Mouse (Mus musculus) forebrain, embryonic 12.5 days (tissue): Measurements from ENCODE around the gene Zpr1. TPM values are rescaled to one million over a fixed set of nuclear protein-coding genes. Genes with fewer than 3 reads are reported as not detected.

ENCODE experiments used
- ATAC-seq: fragments of 200-750 bp; cut with Nextera tagmentation; 2 replicates; pipeline ENCODE4 v1.8.0; 2017; ENCODE audit warnings: moderate TSS enrichment; ENCODE audit not compliant: low FRiP score
- H3K27ac ChIP-seq: fragments of 300-500 bp; sonication (generic); 2 replicates; pipeline ENCODE4 v1.5.1; 2016; ENCODE audit warnings: mild to moderate bottlenecking
- H3K27me3 ChIP-seq: fragments of 300-500 bp; sonication (generic); 2 replicates; pipeline ENCODE4 v1.6.1; 2016; ENCODE audit warnings: mild to moderate bottlenecking
- H3K36me3 ChIP-seq: fragments of 300-500 bp; sonication (generic); replicated peaks from 2 replicates; pipeline ENCODE4 v1.6.1; 2016; ENCODE audit warnings: mild to moderate bottlenecking
- H3K4me1 ChIP-seq: fragments of 300-500 bp; sonication (generic); 2 replicates; pipeline ENCODE4 v1.6.1; 2016
- H3K4me2 ChIP-seq: fragments of 300-500 bp; sonication (generic); 2 replicates; pipeline ENCODE4 v1.6.1; 2016; ENCODE audit warnings: mild to moderate bottlenecking, moderate library complexity
- H3K4me3 ChIP-seq: fragments of 300-500 bp; sonication (generic); replicated peaks from 2 replicates; pipeline ENCODE4 v1.5.1; 2016; ENCODE audit warnings: mild to moderate bottlenecking
- H3K9ac ChIP-seq: fragments of 300-500 bp; sonication (generic); 2 replicates; pipeline ENCODE4 v1.6.1; 2016; ENCODE audit warnings: mild to moderate bottlenecking
- H3K9me3 ChIP-seq: fragments of 300-500 bp; sonication (generic); 2 replicates; pipeline ENCODE4 v1.6.1; 2016
- WGBS: fragments of 180-500 bp; shearing (Covaris S2); methylation state at CpG from one replicate; pipeline ENCODE4 v1.1.7; 2016; 5-methylcytosine and 5-hydroxymethylcytosine counted together
- polyA plus RNA-seq: library from polyadenylated mRNA; unstranded; fragments of >200 nt; fragmentation: Nextera tagmentation; extraction: Ambion mirVana; gene quantifications from 2 replicates; pipeline ENCODE4 v1.2.1, GENCODE M21; 2016

The Zpr1 gene
- polyA plus RNA-seq, 1 experiment from 2014 or later, result 66.2 TPM

DNA sequence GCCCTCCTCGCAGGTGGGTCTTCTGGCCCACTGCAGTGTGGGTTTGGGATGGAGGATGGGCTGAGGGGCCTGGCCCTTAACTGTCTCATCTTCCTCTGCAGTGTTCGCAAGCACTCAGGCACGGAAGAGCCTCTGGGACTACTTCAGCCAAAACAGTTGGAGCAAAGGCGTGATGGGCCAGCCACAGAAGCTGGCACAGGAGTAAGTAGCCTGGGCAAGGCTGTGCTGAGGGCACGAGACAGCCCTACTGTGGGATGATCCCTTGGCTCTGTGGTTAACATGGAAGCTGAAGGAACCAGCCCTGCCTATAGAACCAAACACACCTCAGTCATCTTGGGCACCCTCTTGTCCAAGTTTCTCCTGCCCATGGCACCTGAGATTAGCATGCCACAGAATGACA is 3.7 kb upstream of the Zpr1 start:
- Histone ChIP-seq H3K4me3 (no peak overlapping the region), H3K4me2 (no peak overlapping the region), H3K36me3 (no peaks in the 10 kb centered on the region), H3K27ac (no peak overlapping the region), H3K9me3 (no peaks in the 10 kb centered on the region), H3K4me1 (peaks cover 10% of the 10 kb centered on the region), H3K9ac (no peak overlapping the region), H3K27me3 (peaks cover 26% of the 10 kb centered on the region)
- no peak for ATAC-seq
- 87% methylated on average over 5 of the region's 5 CpGs for WGBS

DNA sequence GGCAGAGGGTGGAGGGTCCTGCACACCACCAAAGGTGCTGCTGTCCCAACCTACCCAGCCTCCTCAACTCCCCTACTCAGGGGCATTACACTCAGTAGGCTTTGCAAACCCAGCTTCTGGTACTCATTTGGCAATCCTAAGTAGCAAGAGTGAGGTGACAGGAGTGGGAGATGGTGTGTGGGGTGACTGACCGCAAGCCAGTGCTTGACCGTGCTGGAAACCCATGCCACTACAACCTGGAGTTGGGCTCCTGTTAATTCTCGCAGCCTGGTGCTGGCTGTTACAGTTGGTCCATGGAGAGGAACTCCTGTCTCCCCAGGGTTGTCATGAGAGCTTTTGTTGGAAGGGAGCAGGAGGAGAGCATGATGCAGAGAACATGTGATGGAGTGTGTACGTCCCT is 2.1 kb upstream of the Zpr1 start:
- Histone ChIP-seq H3K4me1 (peaks cover 13% of the 10 kb centered on the region), H3K9me3 (no peaks in the 10 kb centered on the region), H3K36me3 (peaks cover 14% of the 10 kb centered on the region), H3K9ac (no peak overlapping the region), H3K4me3 (no peak overlapping the region), H3K27me3 (peaks cover 26% of the 10 kb centered on the region), H3K4me2 (no peak overlapping the region), H3K27ac (no peak overlapping the region)
- ATAC-seq, result no peak
- 94% methylated on average over 4 of the region's 4 CpGs for WGBS

DNA sequence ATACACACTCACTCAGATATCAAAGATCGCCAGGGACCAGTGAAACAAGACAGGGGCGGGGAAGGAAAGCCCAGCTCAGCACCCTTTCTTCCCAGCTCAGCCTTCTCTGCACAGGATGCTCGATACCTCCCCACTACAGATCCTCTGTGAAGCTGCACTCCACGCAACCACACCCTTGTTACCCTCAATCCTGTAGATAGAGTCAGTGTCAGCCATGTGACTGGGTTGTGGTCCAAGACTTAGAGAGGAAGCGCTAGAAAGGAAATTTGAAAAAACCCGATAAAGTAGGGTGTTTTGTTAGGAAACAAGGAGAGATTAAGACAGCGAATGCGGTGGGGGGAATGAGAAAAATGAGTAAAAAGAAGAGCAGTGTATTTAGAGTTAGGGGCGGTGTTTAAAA is 794 bp upstream of the Zpr1 start:
- H3K4me2 ChIP-seq, result no peak overlapping the region
- H3K9ac ChIP-seq, result no peak overlapping the region
- peaks cover 27% of the 10 kb centered on the region for H3K36me3 ChIP-seq
- H3K4me3 ChIP-seq, result no peak overlapping the region
- 91% methylated on average over 9 of the region's 9 CpGs for WGBS
- ATAC-seq, result no peak
- H3K27ac ChIP-seq, result no peak overlapping the region
- H3K9me3 ChIP-seq, result no peaks in the 10 kb centered on the region
- peaks cover 13% of the 10 kb centered on the region for H3K4me1 ChIP-seq
- peaks cover 26% of the 10 kb centered on the region for H3K27me3 ChIP-seq

DNA sequence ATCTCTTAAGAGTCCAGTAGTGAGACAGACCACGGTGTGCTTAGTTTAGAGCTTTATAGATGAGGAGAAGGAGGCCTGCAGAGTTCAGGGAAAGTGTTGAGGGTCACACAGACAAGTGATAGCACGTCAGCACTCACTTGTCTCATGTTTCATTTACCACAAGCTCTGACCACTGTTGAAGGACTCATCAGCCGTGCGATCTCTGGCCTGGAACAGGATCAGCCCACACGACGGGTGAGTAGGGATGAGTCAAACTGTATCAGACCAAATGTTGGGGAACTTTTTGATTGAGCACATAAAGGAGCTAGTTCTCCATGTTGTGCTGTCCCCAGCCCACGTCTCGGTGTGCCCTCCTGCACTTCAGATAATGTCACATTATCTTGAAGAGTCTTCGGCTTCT is 1.6 kb downstream of the Zpr1 start:
- 91% methylated on average over 9 of the region's 9 CpGs for WGBS
- no peak overlapping the region for H3K4me3 ChIP-seq
- H3K9me3 ChIP-seq, result no peaks in the 10 kb centered on the region
- H3K4me2 ChIP-seq, result no peak overlapping the region
- H3K9ac ChIP-seq, result no peak overlapping the region
- H3K4me1 ChIP-seq, result peaks cover 13% of the 10 kb centered on the region
- peaks cover 48% of the 10 kb centered on the region for H3K36me3 ChIP-seq
- ATAC-seq, result no peak
- no peak overlapping the region for H3K27ac ChIP-seq
- H3K27me3 ChIP-seq, result peaks cover 16% of the 10 kb centered on the region

DNA sequence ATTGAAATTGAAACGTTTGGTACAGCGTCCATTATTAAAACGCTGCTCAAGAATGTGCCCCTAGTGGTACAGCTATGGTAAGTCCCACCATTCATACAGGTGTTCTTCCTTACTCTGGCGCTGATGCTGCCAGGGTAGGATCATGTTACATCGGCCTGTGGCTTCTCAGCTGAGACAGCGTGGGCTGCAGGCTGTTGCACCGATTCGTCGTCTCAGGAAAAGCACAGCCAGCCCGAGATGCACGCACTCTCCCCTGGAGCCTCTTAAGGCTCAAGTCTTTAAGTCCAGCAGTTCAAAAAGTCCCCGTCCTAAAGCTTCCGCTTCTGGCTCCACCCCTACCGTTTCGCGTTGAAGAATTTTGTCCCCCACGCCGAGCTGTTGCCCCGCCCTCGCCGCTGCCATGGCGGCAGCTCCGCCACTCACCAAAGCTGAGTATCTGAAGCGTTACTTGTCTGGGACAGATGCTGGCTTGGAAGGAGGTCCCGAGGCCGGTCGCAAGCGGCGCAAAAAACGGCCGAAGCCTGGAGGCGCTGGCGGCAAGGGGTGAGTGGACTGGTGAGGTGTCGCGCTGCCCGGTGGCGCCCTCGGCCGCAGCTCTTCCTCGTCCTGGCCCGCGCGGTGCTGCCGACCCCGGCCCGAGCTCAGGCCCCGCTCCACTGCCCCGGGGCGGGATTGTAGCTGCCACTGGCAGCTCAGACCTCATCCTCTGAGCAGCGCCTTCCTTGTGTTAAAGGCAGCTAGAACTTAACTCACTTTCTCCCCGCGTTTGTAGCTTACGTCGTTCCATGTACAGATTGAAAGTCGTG is 10.0 kb downstream of the Zpr1 start, which contains the start of gene Bud13:
Bud13 (plus strand) TSS at position 378 of the 806 bp plus-strand sequence.
- Histone ChIP-seq H3K4me3 (peak within 1 kb of the TSS; percentile 93), H3K9ac (peak within 1 kb of the TSS; percentile 92), H3K36me3 (peaks cover 56% of the 10 kb centered on the region), H3K9me3 (no peaks in the 10 kb centered on the region), H3K4me2 (peak within 1 kb of the TSS; percentile 61), H3K27ac (peak within 1 kb of the TSS; percentile 81), H3K27me3 (no peaks in the 10 kb centered on the region), H3K4me1 (peaks cover 8% of the 10 kb centered on the region)
- ATAC-seq, result peak; percentile 91
- under 1% methylated on average over 55 of the region's 55 CpGs for WGBS

DNA sequence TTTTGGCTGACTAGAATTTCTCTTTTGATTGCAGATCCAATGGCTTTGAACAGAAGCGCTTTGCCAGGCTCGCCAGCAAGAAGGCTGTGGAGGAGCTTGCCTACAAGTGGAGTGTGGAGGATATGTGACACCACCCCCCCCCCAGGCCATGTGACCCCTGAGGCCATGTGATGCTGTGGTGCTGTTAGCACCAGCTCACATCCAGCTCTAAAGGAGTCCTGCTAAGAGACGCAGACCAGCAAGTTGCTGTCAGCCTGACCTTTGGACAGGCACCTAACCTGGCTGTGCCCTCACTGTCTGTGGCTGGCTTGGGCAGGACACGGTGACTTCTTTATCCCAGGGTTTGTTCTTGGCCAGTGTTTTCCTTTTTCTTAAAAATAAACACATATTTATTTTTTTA is 25.5 kb downstream of the Zpr1 start:
- Histone ChIP-seq H3K4me3 (no peak overlapping the region), H3K27me3 (no peaks in the 10 kb centered on the region), H3K4me1 (no peaks in the 10 kb centered on the region), H3K36me3 (peaks cover 58% of the 10 kb centered on the region), H3K27ac (no peak overlapping the region), H3K4me2 (no peak overlapping the region), H3K9me3 (no peaks in the 10 kb centered on the region), H3K9ac (no peak overlapping the region)
- ATAC-seq, result no peak
- 90% methylated on average over 4 of the region's 4 CpGs for WGBS

DNA sequence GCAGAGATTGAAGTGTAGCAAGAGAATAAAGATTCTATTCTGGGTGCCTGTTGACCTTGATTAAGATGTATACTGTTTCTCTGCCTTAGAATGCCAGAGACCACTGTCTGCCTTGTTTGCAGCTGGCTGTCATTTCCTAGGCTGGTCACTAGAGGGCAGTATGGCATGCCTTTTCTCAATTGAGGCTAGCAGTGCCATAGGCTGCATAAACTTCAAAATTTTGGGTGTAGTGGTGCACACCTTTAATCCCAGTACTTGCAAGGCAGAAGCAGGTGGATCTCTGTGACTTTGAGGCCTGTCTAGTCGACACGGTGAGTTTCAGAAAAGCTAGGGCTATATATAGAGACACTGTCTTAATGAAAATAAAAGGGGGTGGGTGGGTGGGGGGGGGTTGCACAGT is 29.3 kb downstream of the Zpr1 start:
- no peaks in the 10 kb centered on the region for H3K4me1 ChIP-seq
- H3K9ac ChIP-seq, result no peak overlapping the region
- ATAC-seq, result peak; percentile 51; the same call in 1 of the 2 replicates
- H3K27ac ChIP-seq, result no peak overlapping the region
- H3K27me3 ChIP-seq, result no peaks in the 10 kb centered on the region
- no peaks in the 10 kb centered on the region for H3K9me3 ChIP-seq
- H3K36me3 ChIP-seq, result peaks cover 26% of the 10 kb centered on the region
- 12% methylated on average over 2 of the region's 2 CpGs for WGBS
- H3K4me3 ChIP-seq, result no peak overlapping the region
- H3K4me2 ChIP-seq, result no peak overlapping the region

DNA sequence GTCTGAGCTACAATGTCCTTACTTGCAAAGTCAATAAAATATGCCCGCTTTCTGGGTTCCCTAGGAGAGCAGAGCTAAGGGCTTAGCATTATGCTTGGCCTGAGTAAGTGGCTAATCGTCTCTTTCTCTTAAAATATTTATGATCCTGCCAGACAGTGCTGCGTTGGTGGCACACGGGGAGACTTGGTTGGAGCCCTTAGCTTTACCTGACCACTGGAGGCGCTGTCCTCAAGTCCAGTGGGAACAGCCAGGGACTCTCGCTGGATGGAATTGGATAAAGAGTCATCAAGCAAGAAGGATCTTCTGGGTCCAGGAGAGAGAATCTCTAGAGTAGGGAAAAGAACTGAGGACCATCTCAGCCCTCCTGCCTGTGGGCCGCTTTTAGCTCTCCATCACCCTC is 36.3 kb downstream of the Zpr1 start:
- H3K27ac ChIP-seq, result no peak overlapping the region
- WGBS, result 11% methylated on average over 7 of the region's 7 CpGs
- no peaks in the 10 kb centered on the region for H3K36me3 ChIP-seq
- no peak for ATAC-seq
- no peak overlapping the region for H3K9ac ChIP-seq
- peaks cover 3% of the 10 kb centered on the region; the same call in 1 of the 2 replicates for H3K4me1 ChIP-seq
- H3K9me3 ChIP-seq, result no peaks in the 10 kb centered on the region
- H3K27me3 ChIP-seq, result peaks cover 16% of the 10 kb centered on the region
- no peak overlapping the region for H3K4me2 ChIP-seq
- no peak overlapping the region for H3K4me3 ChIP-seq

DNA sequence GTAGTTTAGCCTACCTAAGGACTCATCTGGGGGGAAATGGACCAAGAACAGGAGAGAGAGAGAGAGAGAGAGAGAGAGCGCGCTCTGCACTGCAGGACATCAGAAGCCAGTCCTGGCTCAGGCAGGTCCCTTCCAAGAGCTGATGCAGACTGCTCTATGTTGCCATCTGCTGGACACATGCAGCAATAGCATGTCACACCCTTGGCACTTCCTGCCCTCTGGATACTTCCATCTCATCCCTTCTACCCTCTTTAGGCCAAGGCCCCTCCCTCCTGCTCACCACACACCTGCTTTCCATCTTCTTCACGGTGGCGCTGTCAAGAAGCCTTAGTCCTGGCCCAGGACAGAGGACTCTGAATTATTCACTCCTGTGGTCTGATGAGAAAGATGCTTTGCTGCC is 41.6 kb downstream of the Zpr1 start:
- 4% methylated on average over 4 of the region's 4 CpGs for WGBS
- no peak overlapping the region for H3K4me3 ChIP-seq
- peaks cover 6% of the 10 kb centered on the region for H3K27me3 ChIP-seq
- peak; percentile 42; the same call in 1 of the 2 replicates for ATAC-seq
- no peaks in the 10 kb centered on the region for H3K9me3 ChIP-seq
- H3K27ac ChIP-seq, result no peak overlapping the region
- H3K36me3 ChIP-seq, result no peaks in the 10 kb centered on the region
- peaks cover 29% of the 10 kb centered on the region for H3K4me1 ChIP-seq
- H3K4me2 ChIP-seq, result no peak overlapping the region
- H3K9ac ChIP-seq, result no peak overlapping the region

DNA sequence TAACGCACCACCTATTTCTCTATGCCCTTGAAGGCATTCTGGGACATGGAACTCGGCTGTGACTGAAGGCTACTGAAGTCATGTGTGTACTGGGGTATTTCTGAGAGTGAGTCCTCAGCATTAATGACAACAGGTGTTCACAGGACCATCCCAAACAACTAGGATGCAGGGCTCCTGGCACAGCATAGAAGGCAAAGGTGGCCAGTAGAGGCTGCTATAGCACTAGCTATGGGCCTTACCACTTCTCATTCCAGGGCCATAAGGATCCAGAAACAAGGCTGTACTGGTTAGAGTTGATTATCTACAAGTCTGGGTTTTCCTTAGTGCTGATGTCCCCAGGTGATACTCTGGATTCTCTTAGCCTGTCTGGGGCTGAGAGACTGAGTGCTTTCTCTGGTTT is 42.1 kb downstream of the Zpr1 start:
- no peak overlapping the region for H3K27ac ChIP-seq
- ATAC-seq, result no peak

DNA sequence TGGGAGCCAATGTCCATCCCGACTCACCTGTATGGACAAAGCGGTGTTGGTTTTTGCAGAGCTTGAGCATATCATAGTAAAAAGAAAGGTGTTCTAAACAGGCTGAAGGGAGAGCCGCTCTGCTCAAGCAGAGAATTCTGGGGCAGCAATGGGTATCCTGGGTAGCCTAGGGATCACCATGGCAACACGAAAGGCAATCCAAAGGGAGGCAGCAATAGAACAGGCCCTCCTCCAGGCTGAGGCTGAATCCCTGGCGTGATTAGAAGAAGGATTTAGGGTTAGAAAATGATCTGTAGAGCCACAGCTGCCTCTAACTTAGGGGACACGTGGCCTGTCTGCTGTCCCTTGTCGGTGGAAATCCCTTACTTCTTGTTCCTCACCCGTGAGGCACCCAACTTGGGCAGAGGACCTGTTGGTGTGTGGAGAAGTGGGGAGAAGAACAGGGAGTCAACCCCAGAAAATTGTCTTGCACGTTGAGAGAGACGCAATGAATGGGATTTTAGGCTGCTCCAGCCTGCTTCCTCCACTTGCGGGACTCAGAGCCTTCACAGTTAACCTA is 43.0 kb downstream of the Zpr1 start:
- Histone ChIP-seq H3K4me1 (peaks cover 29% of the 10 kb centered on the region), H3K36me3 (no peaks in the 10 kb centered on the region), H3K27me3 (peaks cover 5% of the 10 kb centered on the region; the same call in 1 of the 2 replicates), H3K4me2 (peak overlapping the region; percentile 26), H3K9me3 (0 out of 2 replicates have a peak, but pooled peaks cover 6% of the 10 kb centered on the region), H3K27ac (peak overlapping the region; percentile 76), H3K9ac (no peak overlapping the region), H3K4me3 (no peak overlapping the region)
- 18% methylated on average over 11 of the region's 11 CpGs for WGBS
- peak; percentile 71 for ATAC-seq

More for the DNA sequence above, 42.1 kb downstream of the Zpr1 start:
- Histone ChIP-seq H3K4me2 (no peak overlapping the region), H3K4me3 (no peak overlapping the region), H3K9ac (no peak overlapping the region), H3K4me1 (peaks cover 29% of the 10 kb centered on the region), H3K27me3 (peaks cover 5% of the 10 kb centered on the region; the same call in 1 of the 2 replicates), H3K36me3 (no peaks in the 10 kb centered on the region), H3K9me3 (0 out of 2 replicates have a peak, but pooled peaks cover 2% of the 10 kb centered on the region)
- WGBS, result 48% methylated on average over 2 of the region's 2 CpGs

DNA sequence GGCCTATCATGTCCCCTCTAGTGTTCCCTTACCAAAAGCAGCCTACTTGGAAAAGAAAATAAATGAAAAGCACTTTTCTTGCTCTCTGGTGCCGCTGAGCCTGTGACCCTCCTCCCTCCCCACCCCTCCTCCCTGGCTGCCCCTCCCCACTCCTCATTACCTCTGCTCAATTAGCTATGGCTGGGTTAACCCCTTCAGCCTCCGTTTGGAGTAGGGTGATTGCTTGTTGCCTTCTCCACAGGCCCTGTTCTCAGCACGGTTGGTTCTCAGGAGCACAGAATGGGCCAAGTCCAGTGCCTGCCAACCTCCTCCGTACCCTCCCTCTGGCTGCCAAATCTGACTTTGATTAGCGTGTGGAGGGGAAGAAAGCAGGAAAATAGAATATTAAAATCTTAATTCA is 43.5 kb downstream of the Zpr1 start:
- Histone ChIP-seq H3K4me1 (peaks cover 29% of the 10 kb centered on the region), H3K9ac (no peak overlapping the region), H3K27me3 (peaks cover 5% of the 10 kb centered on the region; the same call in 1 of the 2 replicates), H3K9me3 (0 out of 2 replicates have a peak, but pooled peaks cover 6% of the 10 kb centered on the region), H3K27ac (peak overlapping the region; percentile 76), H3K4me2 (peak overlapping the region; percentile 26), H3K36me3 (no peaks in the 10 kb centered on the region), H3K4me3 (no peak overlapping the region)
- peak; percentile 66 for ATAC-seq
- WGBS, result 5% methylated on average over 5 of the region's 5 CpGs
